In the genomic region with DNA sequence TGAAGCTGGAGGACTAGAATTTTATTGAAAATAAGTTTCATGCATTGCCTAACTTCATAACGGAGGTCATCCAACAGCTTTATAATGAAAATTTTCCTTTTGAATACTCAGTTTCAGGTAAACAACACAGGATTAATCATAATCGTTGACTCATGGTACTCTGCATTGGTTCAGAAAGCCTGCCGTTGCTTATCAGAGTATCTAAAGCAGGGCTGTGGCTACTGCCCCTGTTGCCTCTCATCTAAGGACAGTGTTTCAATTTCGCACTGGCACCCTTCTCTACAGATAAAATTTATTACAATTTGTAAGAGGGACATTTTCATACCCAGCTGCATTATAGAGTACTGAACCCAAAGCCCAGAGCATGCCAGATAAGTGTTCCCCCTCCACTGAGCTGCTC, we compare ENCODE assay signal across 22 mouse cellular contexts. TPM values are rescaled to one million over a fixed set of nuclear protein-coding genes. Genes with fewer than 3 reads are reported as not detected.
DNase-seq lines count a peak whose midpoint lies in the region; ATAC-seq and TF ChIP-seq lines count a peak whose summit lies in the region.
"Had no signal": no experiment of that assay in that cellular context is flagged by ENCODE, and none has a peak within 500 bp of the region (broad histone marks: within the 10 kb centered on the region; RNA-seq: fewer than 3 reads in every experiment).

No protein-coding gene starts in this region.

- peaks cover 14% of the 10 kb centered on the region for H3K4me1 ChIP-seq in liver, embryonic 12.5 days
- peaks cover 30% of the 10 kb centered on the region for H3K4me1 ChIP-seq in G1E (ENCODE audit: insufficient read depth, low read depth, low read length)
- H3K4me1 ChIP-seq in forebrain, embryonic 10.5 days = no peaks in the 10 kb centered on the region
- H3K4me1 ChIP-seq in forebrain, embryonic 12.5 days = no peaks in the 10 kb centered on the region
- H3K4me1 ChIP-seq: embryonic facial prominence, embryonic 15.5 days; forebrain, embryonic 13.5 days; heart, embryonic 13.5 days; hindbrain, embryonic 12.5 days; intestine, embryonic 15.5 days had no signal

- 42% methylated on average over 4 of the region's 4 CpGs for WGBS in liver, embryonic 12.5 days (ENCODE audit: insufficient replicate concordance)
- WGBS in forebrain, embryonic 10.5 days = 91% methylated on average over 4 of the region's 4 CpGs
- WGBS in forebrain, embryonic 12.5 days = 91% methylated on average over 4 of the region's 4 CpGs

- H3K4me3 ChIP-seq in liver, embryonic 12.5 days = no peak overlapping the region
- no peak overlapping the region for H3K4me3 ChIP-seq in G1E (ENCODE audit: low read depth, low read length)
- no peak overlapping the region for H3K4me3 ChIP-seq in forebrain, embryonic 10.5 days
- no peak overlapping the region for H3K4me3 ChIP-seq in forebrain, embryonic 12.5 days (replicated peaks)
- H3K4me3 ChIP-seq: embryonic facial prominence, embryonic 15.5 days; forebrain, embryonic 13.5 days; heart, embryonic 13.5 days; hindbrain, embryonic 12.5 days; intestine, embryonic 15.5 days had no signal

- no peaks in the 10 kb centered on the region for H3K9me3 ChIP-seq in liver, embryonic 12.5 days (replicated peaks)
- no peaks in the 10 kb centered on the region for H3K9me3 ChIP-seq in G1E (replicated peaks)
- H3K9me3 ChIP-seq in forebrain, embryonic 10.5 days = no peaks in the 10 kb centered on the region
- H3K9me3 ChIP-seq in forebrain, embryonic 12.5 days = no peaks in the 10 kb centered on the region
- H3K9me3 ChIP-seq: embryonic facial prominence, embryonic 15.5 days; forebrain, embryonic 13.5 days; heart, embryonic 13.5 days; hindbrain, embryonic 12.5 days; intestine, embryonic 15.5 days had no signal

- no peak overlapping the region for H3K27ac ChIP-seq in liver, embryonic 12.5 days
- H3K27ac ChIP-seq in forebrain, embryonic 10.5 days = no peak overlapping the region
- no peak overlapping the region for H3K27ac ChIP-seq in forebrain, embryonic 12.5 days
- H3K27ac ChIP-seq: embryonic facial prominence, embryonic 15.5 days; forebrain, embryonic 13.5 days; heart, embryonic 13.5 days; hindbrain, embryonic 12.5 days; hindbrain, postnatal 0 days; intestine, embryonic 15.5 days had no signal

- DNase-seq in liver = no peak
- DNase-seq in G1E (ENCODE audit: low spot score) = no peak
- DNase-seq in forebrain, embryonic 10.5 days (ENCODE audit: extremely low spot score, low spot score) = no peak
- DNase-seq: adrenal gland, adult 8-10 months; adrenal gland, postnatal 36 days; cerebellum, adult 11-12 months; cerebellum, adult 9-10 months; cerebellum, postnatal 25 days; forebrain, postnatal 0 days; gastrocnemius, postnatal 14 days; heart, postnatal 36 days had no signal

- no peaks in the 10 kb centered on the region for H3K27me3 ChIP-seq in liver, embryonic 12.5 days (replicated peaks)
- H3K27me3 ChIP-seq in G1E (ENCODE audit: insufficient read depth, low read length) = no peaks in the 10 kb centered on the region
- no peaks in the 10 kb centered on the region for H3K27me3 ChIP-seq in forebrain, embryonic 10.5 days (ENCODE audit: poor library complexity, severe bottlenecking)
- no peaks in the 10 kb centered on the region for H3K27me3 ChIP-seq in forebrain, embryonic 12.5 days
- H3K27me3 ChIP-seq: CH12.LX; embryonic facial prominence, embryonic 15.5 days; forebrain, embryonic 13.5 days; heart, embryonic 13.5 days; hindbrain, embryonic 12.5 days; intestine, embryonic 15.5 days had no signal

- H3K4me2 ChIP-seq in liver, embryonic 12.5 days = no peak overlapping the region
- H3K4me2 ChIP-seq in forebrain, embryonic 12.5 days = no peak overlapping the region
- H3K4me2 ChIP-seq: embryonic facial prominence, embryonic 15.5 days; forebrain, embryonic 13.5 days; heart, embryonic 13.5 days; hindbrain, embryonic 12.5 days; intestine, embryonic 15.5 days had no signal

- H3K36me3 ChIP-seq in liver, embryonic 12.5 days = peaks cover 25% of the 10 kb centered on the region
- peaks cover 15% of the 10 kb centered on the region for H3K36me3 ChIP-seq in G1E (replicated peaks)
- peaks cover 18% of the 10 kb centered on the region for H3K36me3 ChIP-seq in forebrain, embryonic 10.5 days (replicated peaks)
- 0 out of 2 replicates have a peak, but pooled peaks cover 9% of the 10 kb centered on the region for H3K36me3 ChIP-seq in forebrain, embryonic 12.5 days (replicated peaks)
- H3K36me3 ChIP-seq: embryonic facial prominence, embryonic 15.5 days; intestine, embryonic 15.5 days had no signal

- no peak overlapping the region for H3K9ac ChIP-seq in liver, embryonic 12.5 days
- H3K9ac ChIP-seq in forebrain, embryonic 12.5 days = no peak overlapping the region
- H3K9ac ChIP-seq: embryonic facial prominence, embryonic 15.5 days; forebrain, embryonic 13.5 days; forebrain, postnatal 0 days; heart, embryonic 13.5 days; hindbrain, embryonic 12.5 days; intestine, embryonic 15.5 days had no signal

- peak; percentile 30; the same call in 1 of the 2 replicates for ATAC-seq in liver, embryonic 12.5 days
- ATAC-seq in G1E (ENCODE audit: extremely low read depth, insufficient number of reproducible peaks, low FRiP score, poor library complexity, severe bottlenecking) = peak; percentile 67
- ATAC-seq in hematopoietic stem cell, adult 5-6 weeks (replicated peaks in 1 of 2; ENCODE audit: insufficient read depth in 1 of 2, low FRiP score in 2 of 2, low TSS enrichment in 1 of 2, low read depth in 1 of 2, poor library complexity in 2 of 2, severe bottlenecking in 2 of 2) = peak; percentile 29 to 37; a peak in 1 of 4 replicates
- ATAC-seq in megakaryocyte-erythroid progenitor cell, adult 5-6 weeks (replicated peaks; ENCODE audit: low FRiP score, low TSS enrichment, poor library complexity, severe bottlenecking) = peak; percentile 78
- no peak for ATAC-seq in forebrain, embryonic 12.5 days (ENCODE audit: low FRiP score)
- ATAC-seq: forebrain, embryonic 13.5 days; forebrain, postnatal 0 days; hindbrain, postnatal 0 days; intestine, embryonic 15.5 days had no signal

- TF ChIP-seq CTCF in G1E (IDR thresholded peaks at IDR 0.05; ENCODE audit: low read depth, low read length) = no peak

RNA-seq across cellular contexts. Expression of a gene that starts 5.9 kb away (rescaled TPM):
- polyA plus RNA-seq in liver, embryonic 12.5 days (2016; fragmentation: Nextera tagmentation; extraction: Ambion mirVana) = 16.5 and 17.8 TPM in 2 replicates
- total RNA-seq in G1E (2014; fragmentation: Nextera tagmentation) (6.4 and 7.3 TPM in 2 replicates), G1E (2017) (1.7 and 2.4 TPM in 2 replicates)
- polyA plus RNA-seq in G1E (2012) = 1.1 and 1.4 TPM in 2 replicates
- 7.0 and 9.8 TPM in 2 replicates for total RNA-seq in hematopoietic stem cell, adult 5-6 weeks (2017)
- total RNA-seq in megakaryocyte-erythroid progenitor cell, adult 5-6 weeks (2014; fragmentation: Nextera tagmentation) = not detected in 2 replicates
- total RNA-seq in megakaryocyte-erythroid progenitor cell, adult 5-6 weeks (2017) = 2.2 and 7.9 TPM in 2 replicates
- polyA plus RNA-seq in forebrain, embryonic 10.5 days (2016; fragmentation: Nextera tagmentation; extraction: Ambion mirVana) = 1.9 and 2.2 TPM in 2 replicates
- polyA plus RNA-seq in forebrain, embryonic 12.5 days (2016; fragmentation: Nextera tagmentation; extraction: Ambion mirVana) = 2.4 and 3.0 TPM in 2 replicates
